Mouse (Mus musculus) layer of hippocampus, adult 8-10 months (tissue): ENCODE data around the gene Mall. TPM values are rescaled to one million over a fixed set of nuclear protein-coding genes. Genes with fewer than 3 reads are reported as not detected.
A peak's percentile ranks its signal among the peaks of the same experiment; 100 is the strongest.

Experiments
- DNase-seq, 2 experiments: peaks; one replicate each; pipeline ENCODE4 v3.0.0; 2022; ENCODE audit warnings: low spot score in 2 of 2
- total RNA-seq, 4 experiments: library from RNA; stranded (reverse); gene quantifications; 2 replicates each; pipeline ENCODE4 v1.2.4; 2022

Gene Mall
- total RNA-seq, 4 experiments from 2014 or later: 0.54 to 1.1 (median 0.86) TPM

- no peak for DNase-seq
Measured at GRCm38 (mm10) chr2:127730301-127730997, 717 bp upstream of the Mall start.

- no peak for DNase-seq
Measured at GRCm38 (mm10) chr2:127728661-127729450, 876 bp downstream of the Mall start.

GRCm38 (mm10) chr2:127728146-127728545, 1.6 kb downstream of the Mall start:
- DNase-seq: no peak

GRCm38 (mm10) chr2:127723193-127723592, 6.5 kb downstream of the Mall start:
- no peak for DNase-seq

GRCm38 (mm10) chr2:127722176-127722892, 7.4 kb downstream of the Mall start:
- DNase-seq: peak; percentile 16 to 35

- no peak for DNase-seq
Measured at GRCm38 (mm10) chr2:127718839-127719468, 10.8 kb downstream of the Mall start.

- DNase-seq: no peak
Measured at GRCm38 (mm10) chr2:127714726-127715125, 15.0 kb downstream of the Mall start.

- no peak for DNase-seq
Measured at GRCm38 (mm10) chr2:127708792-127709191, 20.9 kb downstream of the Mall start.

- DNase-seq: no peak
Measured at GRCm38 (mm10) chr2:127708060-127708459, 21.7 kb downstream of the Mall start.

GRCm38 (mm10) chr2:127705267-127705666, 24.5 kb downstream of the Mall start:
- no peak for DNase-seq

- no peak for DNase-seq
Measured at GRCm38 (mm10) chr2:127689239-127689638, 40.5 kb downstream of the Mall start.

GRCm38 (mm10) chr2:127683687-127684331, 45.9 kb downstream of the Mall start:
- peak; percentile 58 to 75 for DNase-seq

GRCm38 (mm10) chr2:127667843-127668506, 61.8 kb downstream of the Mall start:
- DNase-seq: no peak

- no peak for DNase-seq
Measured at GRCm38 (mm10) chr2:127667015-127667414, 62.7 kb downstream of the Mall start.

GRCm38 (mm10) chr2:127662708-127663107, 67.0 kb downstream of the Mall start:
- no peak for DNase-seq

GRCm38 (mm10) chr2:127656086-127656720, 73.5 kb downstream of the Mall start, which contains the start of gene Mal:
Mal (minus strand) TSS chr2:127656695.
- DNase-seq: peak; percentile 41 to 52

- DNase-seq: no peak
Measured at GRCm38 (mm10) chr2:127655419-127655818, 74.3 kb downstream of the Mall start.

GRCm38 (mm10) chr2:127654786-127655185, 74.9 kb downstream of the Mall start:
- DNase-seq: no peak
